Mouse (Mus musculus) liver, adult (tissue): Measurements from ENCODE around the gene Zswim3.

Source experiments
- GATA4 ChIP-seq: IDR thresholded peaks from 2 replicates; pipeline ENCODE4 v1.6.1; 2014; ENCODE audit warnings: mild to moderate bottlenecking, low read length; ENCODE audit not compliant: insufficient replicate concordance

The Zswim3 gene

DNA sequence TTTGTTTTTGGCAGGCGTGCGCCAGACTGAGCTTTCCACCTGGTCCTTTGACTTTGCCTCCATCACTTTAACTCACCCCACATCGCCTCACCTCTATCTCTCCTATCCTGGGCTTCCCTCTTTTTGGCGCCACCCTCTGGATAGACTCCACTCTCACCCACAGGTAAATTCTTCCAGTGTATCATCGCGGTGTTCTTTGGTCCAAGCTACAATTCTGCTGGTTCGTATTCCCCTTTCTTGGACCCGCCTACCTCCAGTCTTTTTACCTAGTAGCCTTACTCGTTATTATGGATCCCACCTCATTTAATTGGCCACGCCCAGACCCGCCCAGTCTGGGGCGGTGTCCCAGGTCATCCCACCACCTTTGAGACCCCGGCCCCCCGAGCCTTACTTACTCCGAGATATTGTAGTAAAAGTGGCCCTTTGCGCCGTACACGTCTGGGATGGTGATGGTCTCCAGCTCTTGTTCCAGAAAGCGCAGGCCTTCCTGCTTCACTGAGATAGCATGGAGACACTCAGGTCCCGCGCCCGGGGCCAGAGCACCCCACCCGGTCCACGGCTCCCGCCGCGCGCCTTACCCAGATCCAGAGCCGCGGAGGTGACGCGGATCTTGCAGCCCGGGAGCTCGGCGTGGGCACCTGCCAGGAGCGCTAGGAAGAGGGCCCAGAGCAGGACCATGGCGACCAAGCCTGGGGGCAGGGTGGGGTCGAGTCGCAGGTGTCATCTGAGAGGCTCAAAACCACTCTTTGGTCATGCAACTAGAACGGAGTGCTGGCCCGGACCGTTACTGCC lies 51.6 kb downstream of the Zswim3 start:
- no peak for TF ChIP-seq GATA4

DNA sequence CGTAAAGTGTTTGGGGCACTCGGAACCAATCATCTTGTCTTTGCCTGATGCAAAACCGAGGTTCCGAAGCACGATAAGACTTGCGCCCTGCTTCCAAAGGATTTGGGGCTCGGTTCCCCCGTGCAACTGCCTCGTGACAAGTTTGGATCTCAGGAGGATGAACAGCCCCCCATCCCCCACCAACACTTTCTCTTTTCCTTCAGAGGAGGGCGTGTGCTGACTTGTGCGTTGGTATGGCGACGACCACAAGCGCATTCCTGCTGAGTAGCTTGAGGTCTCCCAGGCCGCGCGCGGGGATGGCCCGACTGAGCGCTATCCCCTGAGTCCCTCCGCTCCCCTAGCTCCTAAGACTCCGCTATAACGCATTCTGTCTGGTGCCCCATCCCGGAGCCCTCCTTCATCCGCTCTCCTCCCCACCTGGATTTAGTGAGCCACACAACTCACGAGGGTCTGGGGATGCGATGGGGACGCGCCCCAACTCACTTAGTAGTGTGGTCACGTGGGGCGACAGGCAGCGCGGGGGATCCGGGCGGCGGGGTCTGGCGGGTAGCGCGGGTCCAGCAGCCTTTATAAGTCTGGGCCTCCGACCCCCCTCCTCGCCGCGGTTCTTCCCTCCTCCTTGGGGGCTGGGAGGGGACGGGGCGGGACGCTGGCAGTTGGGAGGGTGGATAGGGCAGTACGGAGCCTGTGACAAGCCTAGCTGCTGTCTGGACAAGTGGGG lies 52.4 kb downstream of the Zswim3 start, which contains the start of gene Pltp:
Gene Pltp (minus strand): TSS at position 611 of the 721 bp plus-strand sequence.
- no peak for TF ChIP-seq GATA4

DNA sequence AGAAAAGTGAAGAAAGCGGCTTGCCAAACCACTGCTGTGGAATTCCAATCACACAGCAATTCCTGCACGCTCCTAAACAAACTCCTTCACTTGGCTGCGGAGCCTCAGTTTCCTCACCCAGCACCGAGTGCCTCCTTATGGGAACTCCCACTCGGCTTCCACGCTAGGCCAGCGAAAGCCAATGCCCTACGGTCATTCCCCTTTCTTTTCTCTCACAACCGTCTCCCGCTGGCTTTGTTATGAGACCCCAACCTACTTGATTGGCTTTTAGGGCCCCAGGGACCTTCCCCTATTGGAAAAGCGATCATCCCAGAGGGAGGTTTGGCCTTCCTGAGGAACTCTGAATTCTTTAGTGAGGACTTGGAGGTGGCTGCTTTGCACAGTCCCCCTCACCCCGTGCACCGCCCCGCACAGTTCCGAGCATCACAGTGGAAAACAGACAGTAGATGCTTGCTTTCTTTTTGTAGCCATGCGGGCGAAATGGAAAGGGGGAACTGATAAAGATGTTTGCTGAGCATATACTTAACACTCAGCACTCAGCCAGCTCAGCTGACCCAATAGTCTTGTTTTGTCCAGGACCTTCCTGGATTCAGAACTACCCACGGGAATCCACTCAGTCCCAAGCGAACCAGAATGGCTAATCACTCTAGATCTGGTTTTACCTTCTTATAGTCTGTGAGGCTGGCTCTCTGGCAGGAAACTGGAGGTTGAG lies 53.1 kb downstream of the Zswim3 start:
- no peak for TF ChIP-seq GATA4

DNA sequence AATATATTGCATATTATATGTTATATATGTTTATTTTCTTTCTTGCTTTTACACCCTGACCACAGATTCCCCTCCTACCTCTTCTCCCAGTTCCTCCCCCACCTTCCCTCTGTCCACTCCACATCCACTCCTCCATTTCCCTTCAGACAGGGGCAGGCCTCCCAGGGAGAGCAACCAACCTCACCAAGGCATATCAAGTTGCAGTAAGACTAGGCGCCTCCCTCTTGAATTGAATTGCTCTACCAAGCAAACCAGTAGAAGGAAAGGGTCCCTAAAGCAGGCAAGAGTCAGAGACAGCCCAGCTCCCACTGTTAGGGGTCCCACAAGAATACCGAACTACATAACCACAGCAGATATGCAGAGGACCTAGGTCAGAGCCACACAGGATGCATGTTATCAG lies 54.3 kb downstream of the Zswim3 start:
- TF ChIP-seq GATA4: no peak

DNA sequence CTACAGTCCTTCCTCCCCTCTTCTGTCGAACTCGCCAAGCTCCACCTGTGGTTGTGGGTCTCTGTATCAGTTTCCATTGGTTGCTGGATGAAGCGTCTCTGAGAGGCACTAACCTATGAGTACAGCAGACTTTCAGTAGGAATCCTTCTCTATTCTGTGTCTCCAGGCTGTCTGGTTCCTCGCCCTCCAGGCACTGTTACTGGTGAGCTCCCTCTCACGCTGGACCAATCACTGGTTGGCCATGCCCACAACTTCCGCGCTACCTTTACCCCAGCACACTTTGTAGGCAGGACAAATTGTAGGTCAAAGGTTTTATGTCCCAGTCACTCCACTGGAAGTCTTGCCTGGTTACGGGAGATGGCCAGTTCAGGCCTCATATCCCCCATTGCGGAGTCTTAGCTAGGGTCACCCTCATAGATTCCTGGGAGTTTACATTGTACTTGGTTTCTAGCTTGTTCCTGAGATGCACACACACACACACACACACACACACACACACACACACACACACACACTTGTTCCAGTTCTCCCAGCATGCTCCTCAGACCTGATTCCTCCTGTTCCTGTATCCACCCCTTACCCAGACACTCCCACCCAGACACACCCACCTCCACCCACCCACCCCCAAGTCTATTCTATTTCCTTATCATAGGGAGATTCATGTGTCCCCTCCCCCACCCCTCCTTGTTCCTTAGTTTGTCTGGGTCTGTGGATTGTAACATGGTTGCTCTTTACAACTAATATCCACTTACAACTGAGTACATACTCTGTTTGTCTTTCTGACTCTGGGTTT lies 54.9 kb downstream of the Zswim3 start:
- no peak for TF ChIP-seq GATA4

DNA sequence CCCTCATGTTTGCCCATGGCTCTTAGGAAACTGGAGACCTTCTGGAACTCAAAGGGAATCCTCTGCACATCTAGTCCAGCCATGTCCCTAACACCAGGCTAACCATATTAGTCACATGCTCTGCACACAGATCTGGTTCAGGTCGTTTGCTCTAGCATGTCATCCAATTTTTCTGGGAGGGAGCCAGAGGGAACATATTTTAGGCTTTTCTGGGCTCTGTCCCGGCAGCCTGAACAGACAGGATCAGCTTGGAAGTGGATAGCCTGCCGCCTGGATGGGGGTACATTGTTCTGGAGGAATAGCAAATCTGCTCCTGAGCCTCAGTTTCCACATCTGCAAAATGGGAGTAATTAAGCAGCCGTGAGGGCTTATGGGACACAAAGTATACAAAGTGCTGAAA lies 56.2 kb downstream of the Zswim3 start:
- TF ChIP-seq GATA4: no peak

DNA sequence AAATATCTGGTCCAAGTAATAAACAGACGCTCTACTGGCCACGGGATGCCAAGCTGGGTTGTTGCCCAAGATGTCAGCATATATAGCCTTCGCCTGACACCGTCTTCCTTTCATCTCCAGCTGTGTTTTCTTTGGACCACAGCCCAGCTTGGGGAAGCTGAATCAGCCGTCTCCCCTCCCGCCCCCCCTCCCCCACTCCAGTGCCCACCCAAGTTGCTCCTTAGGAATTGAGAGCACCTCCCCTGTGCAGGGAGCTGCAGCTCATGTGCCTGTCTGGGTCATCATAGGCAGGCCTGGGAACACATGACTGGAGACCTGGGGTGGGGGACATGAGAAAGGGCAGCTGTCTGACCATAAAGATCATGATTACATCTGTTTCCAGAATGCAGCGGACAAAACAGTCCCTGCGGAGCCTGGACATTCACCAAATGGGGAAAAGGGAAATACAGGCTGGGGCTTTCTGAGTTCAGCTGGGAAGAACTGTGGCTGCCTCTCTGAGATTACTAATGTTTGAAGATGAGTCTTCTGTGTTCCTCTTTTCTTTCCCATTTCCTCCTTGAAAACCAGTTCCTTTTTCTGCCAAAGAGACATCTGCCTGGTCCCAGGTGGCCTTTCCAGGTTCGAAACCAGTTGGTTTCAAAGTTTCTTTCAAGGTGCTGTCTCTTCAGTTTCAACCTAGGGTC lies 57.4 kb downstream of the Zswim3 start:
- TF ChIP-seq GATA4: no peak

DNA sequence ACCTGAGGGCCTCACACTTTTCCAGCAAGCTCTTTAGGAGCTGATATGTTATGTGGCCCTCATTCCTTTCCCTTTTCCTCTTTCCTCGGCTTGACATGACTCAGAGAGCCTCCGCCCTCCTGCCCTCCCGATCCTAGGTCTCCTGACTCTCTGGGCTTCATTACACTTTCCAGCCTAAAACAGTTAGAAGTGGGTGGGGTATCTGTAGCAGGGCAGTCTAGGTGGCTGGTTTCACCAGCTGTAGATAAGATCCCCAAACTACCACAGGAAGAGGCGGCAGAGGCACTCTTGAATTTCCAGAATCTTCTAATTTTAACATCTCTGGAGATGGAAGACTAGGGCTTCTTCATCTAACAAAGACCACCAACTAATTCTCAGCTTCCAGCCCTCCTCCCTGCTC lies 59.7 kb downstream of the Zswim3 start:
- no peak for TF ChIP-seq GATA4

DNA sequence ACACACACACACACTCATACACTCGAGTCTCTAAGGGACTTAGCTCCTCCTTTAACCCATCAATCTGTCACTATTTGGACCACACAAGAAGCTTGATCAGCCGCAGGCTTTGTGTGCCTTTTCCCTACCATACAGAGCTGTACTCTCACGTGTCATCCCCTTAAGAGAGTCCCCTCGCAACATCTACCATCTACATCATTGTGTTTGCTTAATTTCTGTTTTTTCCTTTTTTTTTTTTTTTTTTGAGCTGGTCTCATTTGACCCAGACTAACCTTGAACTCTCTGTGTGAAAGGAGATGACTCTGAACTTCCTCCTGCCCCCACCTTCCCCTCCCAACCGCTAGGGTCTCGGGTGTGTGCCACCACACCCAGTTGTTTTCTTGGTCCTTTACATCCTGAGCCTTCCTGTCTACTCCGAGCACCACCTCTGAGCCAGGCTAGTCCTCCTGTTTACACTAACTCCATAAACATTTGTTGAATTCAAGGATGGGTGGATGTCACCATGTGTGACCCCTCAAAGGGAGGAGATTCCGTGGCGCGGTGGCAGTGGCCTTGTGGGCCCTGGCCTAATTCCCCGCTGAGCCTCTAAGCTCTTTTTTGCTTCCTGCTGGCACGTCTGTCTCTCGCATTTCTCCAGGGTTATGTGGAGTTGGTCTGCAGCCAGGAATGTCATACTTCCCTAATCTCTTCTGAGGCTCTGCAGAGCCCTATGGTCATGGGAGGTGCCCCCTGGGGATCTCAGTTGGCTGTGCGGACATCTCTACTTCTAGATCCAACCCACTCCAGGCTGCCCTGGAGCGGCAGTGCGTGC lies 62.0 kb downstream of the Zswim3 start:
- no peak; the same call in 1 of the 2 replicates for TF ChIP-seq GATA4

DNA sequence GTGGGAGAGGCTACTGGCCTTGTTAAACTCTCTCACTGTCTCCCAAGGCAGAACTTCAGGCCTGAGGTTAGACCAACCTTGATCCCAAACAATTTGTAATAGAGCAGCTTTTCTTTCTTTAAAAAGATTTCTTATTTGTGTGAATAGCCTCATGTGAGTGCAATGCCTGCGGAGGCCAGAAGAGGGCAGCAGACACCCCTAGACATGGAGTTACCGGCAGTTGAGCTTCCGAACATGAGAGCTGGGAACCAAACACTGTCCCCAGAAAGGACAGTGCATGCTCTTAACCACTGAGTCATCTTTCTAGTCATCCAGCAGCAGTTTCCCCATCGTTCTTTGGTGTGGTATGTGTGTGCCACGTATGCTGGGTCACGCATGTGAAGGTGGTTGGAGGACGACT lies 62.7 kb downstream of the Zswim3 start:
- TF ChIP-seq GATA4: no peak

DNA sequence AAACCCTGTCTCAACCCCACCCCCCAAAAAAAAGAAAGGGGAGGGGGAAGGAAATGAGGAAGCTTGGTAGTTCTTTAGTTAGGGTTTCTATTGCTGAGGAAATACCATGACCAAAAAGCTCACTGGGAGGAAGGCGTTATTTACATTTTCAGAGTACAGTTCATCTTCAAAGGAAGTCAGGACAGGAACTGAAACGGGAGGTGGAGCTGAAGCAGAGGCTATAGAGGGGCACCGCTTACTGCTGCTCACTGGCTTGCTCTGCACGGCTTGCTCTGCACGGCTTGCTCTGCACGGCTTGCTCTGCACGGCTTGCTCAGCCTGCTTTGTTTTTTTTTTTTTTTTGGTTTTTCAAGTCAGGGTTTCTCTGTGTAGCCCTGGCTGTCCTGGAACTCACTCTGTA lies 63.6 kb downstream of the Zswim3 start:
- no peak for TF ChIP-seq GATA4
